Mouse (Mus musculus) kidney, postnatal 4 days (tissue): ENCODE results near the gene Acad11.

Experiments
- DNase-seq, 2 experiments: peaks; one replicate each; pipeline ENCODE4 v3.0.0; 2021; ENCODE audit warnings: mixed read lengths in 2 of 2

The Acad11 gene

DNA sequence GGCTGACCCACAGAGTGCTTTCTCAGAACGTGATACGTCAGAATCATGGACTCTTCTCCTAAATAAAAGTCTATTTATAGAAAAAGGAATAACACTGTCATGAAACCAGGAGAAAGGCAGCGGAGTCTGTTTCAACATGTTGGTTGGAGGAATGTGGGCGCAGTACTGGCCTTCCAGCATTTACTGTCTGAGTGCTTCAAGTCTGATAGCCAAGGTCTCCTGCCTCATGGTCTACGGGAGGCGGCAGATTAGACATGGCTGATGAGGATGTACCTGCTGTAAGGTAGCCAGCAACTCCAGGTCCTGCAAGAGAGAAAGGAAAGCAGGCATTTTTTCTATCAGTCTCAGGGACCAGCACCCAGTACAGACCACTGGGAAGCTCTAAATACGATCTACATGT lies 88.9 kb downstream of the Acad11 start:
- DNase-seq: no peak

- no peak for DNase-seq
These were observed 92.0 kb downstream of the Acad11 start for GRCm38 (mm10) chr9:104155100-104155715.

DNA sequence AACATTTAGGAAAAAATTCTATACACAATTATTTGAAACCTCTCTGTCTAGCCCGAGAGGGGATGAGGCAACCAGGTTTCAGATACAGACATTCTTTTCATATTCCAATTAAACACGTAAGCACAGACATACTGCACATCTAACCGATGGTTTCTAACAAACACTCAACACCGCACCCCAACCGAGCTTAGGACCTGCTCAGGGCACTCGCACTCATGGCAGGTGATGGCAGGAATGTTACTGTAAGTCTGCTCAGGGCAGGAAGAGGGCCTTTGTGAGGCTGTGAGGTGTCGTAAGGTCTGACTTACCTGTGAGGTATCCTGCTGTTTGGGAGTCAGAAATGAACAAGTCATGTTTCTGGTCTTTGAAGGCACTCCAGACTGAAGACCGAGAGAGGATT lies 93.3 kb downstream of the Acad11 start:
- no peak for DNase-seq

DNA sequence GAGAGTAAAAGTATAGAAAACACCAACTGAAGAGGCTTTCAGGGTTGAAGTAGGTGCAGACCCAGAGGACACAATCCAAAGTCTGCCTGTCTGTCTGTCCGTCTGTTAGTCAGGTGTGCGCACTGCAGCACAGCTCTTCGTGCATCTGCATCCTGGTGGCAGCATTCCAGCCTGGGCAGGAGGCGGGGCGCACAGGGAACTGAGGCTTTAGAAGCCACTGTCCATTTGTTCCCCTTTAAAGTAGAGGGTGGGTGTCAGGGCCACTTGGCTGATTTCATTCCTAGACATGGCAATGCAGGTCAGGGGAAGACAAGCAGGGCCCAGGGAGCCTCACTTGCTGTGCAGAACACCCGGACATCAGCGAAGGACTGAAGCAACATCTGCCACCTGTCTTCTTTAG lies 94.1 kb downstream of the Acad11 start:
- DNase-seq: no peak

DNA sequence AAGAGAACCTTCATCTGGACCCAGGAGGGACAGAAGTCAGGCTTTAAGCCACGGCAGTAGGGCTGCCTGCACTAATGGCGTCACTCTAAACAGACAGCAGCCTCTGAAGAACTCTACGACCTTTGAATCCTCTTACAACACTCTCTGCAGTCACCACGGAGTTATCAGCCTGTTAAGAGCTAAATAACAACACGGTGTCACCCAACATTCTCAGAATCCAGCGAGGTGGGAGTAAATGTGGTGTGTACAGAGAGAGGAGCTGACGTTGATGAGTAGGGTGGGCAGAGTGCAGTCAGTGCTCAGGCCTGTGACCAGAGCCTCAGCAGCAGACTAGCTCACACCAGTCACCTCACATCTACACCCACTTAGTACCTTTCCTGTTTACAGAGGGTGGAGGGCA lies 97.9 kb downstream of the Acad11 start:
- no peak for DNase-seq

GRCm38 (mm10) chr9:104164194-104164593 lies 101.0 kb downstream of the Acad11 start:
- DNase-seq: peak in 1 of 2 experiments; percentile 17

GRCm38 (mm10) chr9:104165926-104166325 lies 102.7 kb downstream of the Acad11 start:
- DNase-seq: no peak

DNA sequence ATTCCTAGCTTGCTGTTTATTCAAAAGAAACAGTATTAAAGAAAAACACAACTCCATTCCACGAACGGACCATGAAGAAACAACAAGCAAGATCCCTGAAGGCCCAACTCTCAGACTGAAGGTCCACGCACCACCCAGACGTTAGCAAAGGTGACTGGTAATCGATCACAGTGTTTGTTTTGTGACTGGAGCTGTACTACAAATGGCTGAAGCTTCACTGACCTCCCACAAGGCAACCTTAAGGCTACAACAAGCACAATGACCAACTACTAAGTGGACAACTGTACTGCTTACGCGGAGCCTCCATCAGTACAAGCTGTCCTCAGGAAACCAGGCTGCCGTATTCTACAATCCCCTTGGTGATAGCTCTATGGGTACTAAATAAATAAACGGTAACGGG lies 106.8 kb downstream of the Acad11 start:
- no peak for DNase-seq

DNA sequence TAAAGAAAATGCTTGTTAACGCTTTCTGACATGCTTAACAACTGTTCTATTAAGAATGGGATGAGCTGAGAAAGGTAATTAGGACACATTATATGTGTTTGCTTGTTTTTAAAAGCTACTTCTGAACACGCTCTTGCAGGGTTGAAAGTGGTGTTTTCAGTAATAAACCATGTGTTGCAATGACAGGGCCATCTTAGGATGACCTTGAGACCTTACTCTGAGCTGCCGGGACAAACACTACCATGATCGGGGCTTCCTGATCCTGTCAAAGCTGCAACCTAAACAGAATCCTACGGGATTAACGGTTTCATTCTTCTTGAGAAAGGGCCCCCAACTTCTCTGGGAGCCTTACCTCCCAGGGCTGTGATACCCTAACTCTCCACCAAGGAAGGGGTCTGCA lies 108.5 kb downstream of the Acad11 start:
- DNase-seq: no peak

DNA sequence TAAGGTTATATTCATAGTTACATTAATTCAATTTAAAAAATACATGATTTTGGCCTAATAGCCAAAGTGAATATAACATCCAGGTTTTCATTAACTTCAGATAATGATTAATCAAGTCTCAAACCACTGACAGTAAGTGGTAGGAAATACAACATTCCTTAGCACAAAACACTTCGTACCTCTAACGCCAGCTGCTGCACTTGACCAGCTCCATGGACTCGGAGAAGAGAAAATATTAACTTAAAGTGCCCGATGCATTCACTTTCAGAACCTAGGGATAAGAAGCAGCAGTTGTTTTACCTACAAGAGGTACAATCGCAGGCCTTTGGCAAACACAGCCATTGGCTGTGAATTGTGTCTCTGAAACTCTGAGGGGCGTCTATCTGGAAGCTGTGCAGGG lies 109.2 kb downstream of the Acad11 start:
- DNase-seq: no peak
